Mouse (Mus musculus): Measurements from ENCODE around the gene Ddx41. TPM values are rescaled to one million over a fixed set of nuclear protein-coding genes. Genes with fewer than 3 reads are reported as not detected.
"Not testable (repeated sequence)": the region's sequence is repeated elsewhere in the genome, so short reads cannot be mapped to it uniquely, and the experiment has no call there.

The Ddx41 gene
- polyA plus RNA-seq, 1 experiment from 2014 or later, result 55.3 TPM

DNA sequence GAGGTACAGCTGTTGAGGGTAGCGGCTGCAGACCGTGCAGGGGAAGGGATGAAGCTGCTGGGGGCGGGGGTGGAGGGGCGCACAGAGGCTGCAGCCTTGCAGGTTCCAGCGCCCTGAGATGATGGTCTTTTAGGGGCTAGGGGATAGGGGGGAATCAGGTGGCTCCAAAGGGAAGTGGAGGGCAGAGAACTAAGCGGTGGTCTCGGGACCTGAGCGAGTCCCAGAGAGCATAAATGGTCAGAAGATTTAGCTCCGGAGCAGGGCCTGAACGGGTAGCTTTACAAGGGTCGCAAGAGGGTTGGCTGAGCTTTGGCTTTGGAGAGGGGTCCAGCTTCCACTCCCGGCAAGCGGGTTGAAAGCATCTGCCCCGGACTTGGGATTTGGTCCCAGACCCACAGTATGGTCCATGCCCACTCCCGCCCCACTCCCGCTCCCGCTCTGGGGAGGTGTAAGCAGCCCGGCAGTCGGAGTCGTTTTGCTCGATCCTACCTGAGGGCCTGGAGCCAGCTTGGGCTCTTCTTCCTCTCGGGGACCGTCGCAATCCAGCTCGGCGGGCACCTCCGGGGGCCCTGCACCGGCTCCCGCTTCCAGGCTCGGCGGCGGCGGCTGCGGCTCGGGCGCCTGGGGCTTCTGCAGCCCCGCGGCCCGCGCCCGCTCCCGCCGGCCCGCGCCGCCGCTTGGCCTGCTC is 34.0 kb upstream of the Ddx41 start:
- Histone ChIP-seq H3K4me1 (ENCODE audit: control insufficient read depth, insufficient read depth, low read depth, low read length) (peaks cover 28% of the 10 kb centered on the region), H3K4me2 (ENCODE audit: low read length) (peak overlapping the region; percentile 90), H3K9ac (ENCODE audit: low read depth, low read length) (peak overlapping the region; percentile 90), H3K4me3 (ENCODE audit: low read length) (peak overlapping the region; percentile 87), H3K36me3 (ENCODE audit: control insufficient read depth, insufficient read depth, low read length) (no peaks in the 10 kb centered on the region), H3K9me3 (ENCODE audit: control insufficient read depth, low read length) (no peaks in the 10 kb centered on the region), H3K27ac (ENCODE audit: low read depth, low read length) (peak overlapping the region; percentile 94), H3K27me3 (replicated peaks; ENCODE audit: control insufficient read depth, insufficient read depth, low read length) (no peaks in the 10 kb centered on the region)
- under 1% methylated on average over 36 of the region's 47 CpGs for WGBS
- ATAC-seq, result peak; percentile 73

- peak; percentile 8; the same call in 1 of the 2 replicates for ATAC-seq
- peak overlapping the region; percentile 94 for H3K27ac ChIP-seq (ENCODE audit: low read depth, low read length)
- peak overlapping the region; percentile 90 for H3K9ac ChIP-seq (ENCODE audit: low read depth, low read length)
- H3K4me3 ChIP-seq (ENCODE audit: low read length), result peak overlapping the region; percentile 87
- H3K9me3 ChIP-seq (ENCODE audit: control insufficient read depth, low read length), result no peaks in the 10 kb centered on the region
- H3K4me2 ChIP-seq (ENCODE audit: low read length), result peak overlapping the region; percentile 90
- no peaks in the 10 kb centered on the region for H3K27me3 ChIP-seq (replicated peaks; ENCODE audit: control insufficient read depth, insufficient read depth, low read length)
- peaks cover 28% of the 10 kb centered on the region for H3K4me1 ChIP-seq (ENCODE audit: control insufficient read depth, insufficient read depth, low read depth, low read length)
- WGBS, result 3% methylated on average over 16 of the region's 16 CpGs
- H3K36me3 ChIP-seq (ENCODE audit: control insufficient read depth, insufficient read depth, low read length), result no peaks in the 10 kb centered on the region
Observed at GRCm38 (mm10) chr13:55569726-55570285, 33.3 kb upstream of the Ddx41 start.

- H3K9ac ChIP-seq (ENCODE audit: low read depth, low read length); H3K27me3 ChIP-seq (replicated peaks; ENCODE audit: control insufficient read depth, insufficient read depth, low read length); H3K27ac ChIP-seq (ENCODE audit: low read depth, low read length); H3K36me3 ChIP-seq (ENCODE audit: control insufficient read depth, insufficient read depth, low read length); H3K9me3 ChIP-seq (ENCODE audit: control insufficient read depth, low read length); ATAC-seq; H3K4me3 ChIP-seq (ENCODE audit: low read length); H3K4me2 ChIP-seq (ENCODE audit: low read length): not testable (repeated sequence)
- 88% methylated on average over 3 of the region's 4 CpGs for WGBS
- peaks cover 28% of the 10 kb centered on the region for H3K4me1 ChIP-seq (ENCODE audit: control insufficient read depth, insufficient read depth, low read depth, low read length)
Observed at GRCm38 (mm10) chr13:55568524-55568923, 32.1 kb upstream of the Ddx41 start.

DNA sequence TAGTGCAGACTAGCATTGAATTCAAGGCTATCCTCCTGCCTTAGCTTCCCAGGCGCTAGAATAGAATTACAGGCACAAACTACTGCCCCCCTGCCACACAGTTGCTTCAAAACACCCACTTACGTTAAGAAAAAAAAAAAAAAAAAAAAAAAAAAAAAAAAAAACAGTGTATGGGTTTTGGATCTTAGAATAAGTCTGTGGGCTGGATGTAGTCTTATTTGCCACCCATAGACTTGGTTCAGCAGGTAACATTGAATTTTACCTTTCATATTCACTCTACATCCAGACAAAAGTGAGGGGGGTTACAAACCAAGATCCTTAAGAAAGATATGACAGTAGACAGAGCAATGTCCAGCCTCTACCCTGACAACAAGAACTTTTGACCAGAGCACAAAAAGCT is 31.5 kb upstream of the Ddx41 start:
- 92% methylated on average over 2 of the region's 2 CpGs for WGBS
- H3K9ac ChIP-seq (ENCODE audit: low read depth, low read length), result no peak overlapping the region

DNA sequence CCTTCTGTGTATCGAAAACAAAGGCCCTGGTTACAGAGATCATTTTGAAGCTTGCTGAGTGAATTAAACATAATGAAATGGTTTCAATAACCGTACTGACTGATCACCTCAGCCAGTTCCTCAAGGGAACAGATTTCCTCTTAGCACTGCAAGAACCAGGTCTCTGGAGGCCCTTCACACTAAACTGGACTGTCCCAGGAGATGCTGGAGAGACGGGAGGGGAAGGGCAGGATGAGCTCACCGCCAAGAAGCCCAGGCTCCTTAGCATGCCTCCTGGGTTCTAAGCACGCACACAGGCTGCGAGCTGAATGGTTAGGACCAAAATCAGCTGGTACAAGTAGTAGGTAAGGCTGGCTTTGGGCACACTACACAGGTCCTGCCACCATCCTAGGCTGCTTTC is 30.5 kb upstream of the Ddx41 start:
- Histone ChIP-seq H3K9me3 (ENCODE audit: control insufficient read depth, low read length) (no peaks in the 10 kb centered on the region), H3K4me3 (ENCODE audit: low read length) (no peak overlapping the region), H3K4me1 (ENCODE audit: control insufficient read depth, insufficient read depth, low read depth, low read length) (peaks cover 25% of the 10 kb centered on the region), H3K36me3 (ENCODE audit: control insufficient read depth, insufficient read depth, low read length) (no peaks in the 10 kb centered on the region), H3K9ac (ENCODE audit: low read depth, low read length) (no peak overlapping the region), H3K4me2 (ENCODE audit: low read length) (no peak overlapping the region), H3K27me3 (replicated peaks; ENCODE audit: control insufficient read depth, insufficient read depth, low read length) (no peaks in the 10 kb centered on the region), H3K27ac (ENCODE audit: low read depth, low read length) (no peak overlapping the region)
- ATAC-seq, result no peak
- WGBS, result 86% methylated on average over 6 of the region's 6 CpGs

More for the DNA sequence above, 31.5 kb upstream of the Ddx41 start:
- no peak overlapping the region for H3K27ac ChIP-seq (ENCODE audit: low read depth, low read length)
- H3K4me1 ChIP-seq (ENCODE audit: control insufficient read depth, insufficient read depth, low read depth, low read length), result peaks cover 28% of the 10 kb centered on the region
- ATAC-seq, result no peak
- H3K27me3 ChIP-seq (replicated peaks; ENCODE audit: control insufficient read depth, insufficient read depth, low read length), result no peaks in the 10 kb centered on the region
- H3K9me3 ChIP-seq (ENCODE audit: control insufficient read depth, low read length), result no peaks in the 10 kb centered on the region
- H3K4me2 ChIP-seq (ENCODE audit: low read length), result no peak overlapping the region
- no peaks in the 10 kb centered on the region for H3K36me3 ChIP-seq (ENCODE audit: control insufficient read depth, insufficient read depth, low read length)
- H3K4me3 ChIP-seq (ENCODE audit: low read length), result no peak overlapping the region

- Histone ChIP-seq H3K27me3 (replicated peaks; ENCODE audit: control insufficient read depth, insufficient read depth, low read length) (no peaks in the 10 kb centered on the region), H3K9ac (ENCODE audit: low read depth, low read length) (no peak overlapping the region), H3K4me2 (ENCODE audit: low read length) (no peak overlapping the region), H3K9me3 (ENCODE audit: control insufficient read depth, low read length) (no peaks in the 10 kb centered on the region), H3K4me3 (ENCODE audit: low read length) (no peak overlapping the region), H3K27ac (ENCODE audit: low read depth, low read length) (no peak overlapping the region), H3K36me3 (ENCODE audit: control insufficient read depth, insufficient read depth, low read length) (no peaks in the 10 kb centered on the region), H3K4me1 (ENCODE audit: control insufficient read depth, insufficient read depth, low read depth, low read length) (peaks cover 14% of the 10 kb centered on the region)
- 81% methylated on average over 7 of the region's 7 CpGs for WGBS
- no peak for ATAC-seq
Observed at GRCm38 (mm10) chr13:55563266-55563879, 26.9 kb upstream of the Ddx41 start.

DNA sequence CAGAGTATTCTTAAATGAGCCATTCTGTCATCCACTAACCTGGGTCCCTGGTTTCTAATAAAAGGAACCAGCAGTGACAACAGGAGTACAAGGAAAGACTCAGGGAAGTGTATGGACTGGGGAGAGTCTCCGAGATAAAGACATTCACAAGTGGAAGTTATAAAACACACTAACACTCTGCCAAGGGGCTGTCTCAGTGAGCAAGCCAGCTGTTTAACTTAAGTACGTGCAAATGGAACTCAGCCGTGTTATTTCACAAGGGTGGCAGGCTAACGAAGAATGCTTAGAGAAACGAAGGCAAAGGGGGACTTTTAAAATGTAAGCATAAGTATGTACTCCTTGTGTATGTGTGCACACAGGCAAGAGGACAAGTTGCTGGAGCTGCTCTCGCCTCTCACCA is 21.0 kb upstream of the Ddx41 start:
- no peak overlapping the region for H3K27ac ChIP-seq (ENCODE audit: low read depth, low read length)
- no peak for ATAC-seq
- no peaks in the 10 kb centered on the region for H3K27me3 ChIP-seq (replicated peaks; ENCODE audit: control insufficient read depth, insufficient read depth, low read length)
- no peak overlapping the region for H3K9ac ChIP-seq (ENCODE audit: low read depth, low read length)
- H3K9me3 ChIP-seq (ENCODE audit: control insufficient read depth, low read length), result no peaks in the 10 kb centered on the region
- H3K36me3 ChIP-seq (ENCODE audit: control insufficient read depth, insufficient read depth, low read length), result peaks cover 12% of the 10 kb centered on the region
- WGBS, result 87% methylated on average over 6 of the region's 6 CpGs
- no peaks in the 10 kb centered on the region for H3K4me1 ChIP-seq (ENCODE audit: control insufficient read depth, insufficient read depth, low read depth, low read length)
- no peak overlapping the region for H3K4me2 ChIP-seq (ENCODE audit: low read length)
- H3K4me3 ChIP-seq (ENCODE audit: low read length), result no peak overlapping the region

- Histone ChIP-seq H3K27ac (ENCODE audit: low read depth, low read length) (no peak overlapping the region), H3K9me3 (ENCODE audit: control insufficient read depth, low read length) (no peaks in the 10 kb centered on the region), H3K4me2 (ENCODE audit: low read length) (no peak overlapping the region), H3K36me3 (ENCODE audit: control insufficient read depth, insufficient read depth, low read length) (peaks cover 16% of the 10 kb centered on the region), H3K27me3 (replicated peaks; ENCODE audit: control insufficient read depth, insufficient read depth, low read length) (no peaks in the 10 kb centered on the region), H3K4me1 (ENCODE audit: control insufficient read depth, insufficient read depth, low read depth, low read length) (no peaks in the 10 kb centered on the region), H3K9ac (ENCODE audit: low read depth, low read length) (no peak overlapping the region), H3K4me3 (ENCODE audit: low read length) (no peak overlapping the region)
- ATAC-seq, result no peak
- 87% methylated on average over 9 of the region's 9 CpGs for WGBS
Observed at GRCm38 (mm10) chr13:55555921-55556320, 19.5 kb upstream of the Ddx41 start.

DNA sequence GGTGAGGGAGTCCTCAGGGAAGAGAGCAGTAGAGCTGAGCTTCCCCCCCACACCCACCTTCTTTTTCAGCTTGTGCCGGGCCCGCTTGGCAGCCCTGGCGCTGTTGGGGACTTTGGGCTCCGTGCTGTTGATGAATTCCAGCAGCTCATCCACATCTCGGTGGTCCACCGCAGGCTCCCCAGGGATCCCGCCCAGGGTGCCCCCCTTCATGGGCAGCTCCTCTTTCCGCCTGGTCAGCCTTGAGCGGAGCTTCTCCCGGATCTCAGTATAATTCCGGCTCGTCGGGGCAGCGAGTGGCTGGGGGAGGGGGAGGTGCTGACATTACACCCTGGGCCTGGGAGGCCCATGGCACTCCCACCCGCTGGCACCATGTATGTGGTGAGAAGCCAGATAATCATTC is 12.6 kb upstream of the Ddx41 start:
- no peak overlapping the region for H3K4me3 ChIP-seq (ENCODE audit: low read length)
- no peak overlapping the region for H3K4me2 ChIP-seq (ENCODE audit: low read length)
- H3K27me3 ChIP-seq (replicated peaks; ENCODE audit: control insufficient read depth, insufficient read depth, low read length), result no peaks in the 10 kb centered on the region
- peaks cover 48% of the 10 kb centered on the region for H3K36me3 ChIP-seq (ENCODE audit: control insufficient read depth, insufficient read depth, low read length)
- H3K4me1 ChIP-seq (ENCODE audit: control insufficient read depth, insufficient read depth, low read depth, low read length), result no peaks in the 10 kb centered on the region
- H3K9ac ChIP-seq (ENCODE audit: low read depth, low read length), result no peak overlapping the region
- ATAC-seq, result peak; percentile 14; the same call in 1 of the 2 replicates
- H3K27ac ChIP-seq (ENCODE audit: low read depth, low read length), result no peak overlapping the region
- no peaks in the 10 kb centered on the region for H3K9me3 ChIP-seq (ENCODE audit: control insufficient read depth, low read length)
- 88% methylated on average over 15 of the region's 15 CpGs for WGBS
